Mouse (Mus musculus) heart, postnatal 0 days (tissue): ENCODE measurements around the gene Zranb2. TPM values are rescaled to one million over a fixed set of nuclear protein-coding genes. Genes with fewer than 3 reads are reported as not detected.

Source experiments
- ATAC-seq: fragments of 200-750 bp; cut with Nextera tagmentation; 2 replicates; pipeline ENCODE4 v1.8.0; 2017; ENCODE audit warnings: low read depth, moderate number of reproducible peaks, moderate library complexity; ENCODE audit not compliant: insufficient read depth
- DNase-seq: peaks from one replicate; pipeline ENCODE4 v3.0.0-alpha.2; 2016; ENCODE audit warnings: low spot score
- H3K27ac ChIP-seq: fragments of 300-500 bp; sonication (generic); 2 replicates; pipeline ENCODE4 v1.5.1; 2014; ENCODE audit warnings: low read depth, mild to moderate bottlenecking
- H3K27me3 ChIP-seq: fragments of 300-500 bp; sonication (generic); 2 replicates; pipeline ENCODE4 v1.6.1; 2014; ENCODE audit warnings: low read length, mixed read lengths; ENCODE audit not compliant: control insufficient read depth, insufficient read depth
- H3K36me3 ChIP-seq: fragments of 300-500 bp; sonication (generic); replicated peaks from 2 replicates; pipeline ENCODE4 v1.6.1; 2014; ENCODE audit warnings: low read length, mixed read lengths; ENCODE audit not compliant: control insufficient read depth, insufficient read depth
- H3K4me1 ChIP-seq: fragments of 300-500 bp; sonication (generic); 2 replicates; pipeline ENCODE4 v1.6.1; 2014; ENCODE audit warnings: antibody characterized with exemption; ENCODE audit not compliant: control insufficient read depth, insufficient read depth
- H3K4me2 ChIP-seq: fragments of 300-500 bp; sonication (generic); 2 replicates; pipeline ENCODE4 v1.6.1; 2014; ENCODE audit warnings: low read depth, mild to moderate bottlenecking, low read length, moderate library complexity
- H3K4me3 ChIP-seq: fragments of 300-500 bp; sonication (generic); 2 replicates; pipeline ENCODE4 v1.5.1; 2014; ENCODE audit warnings: low read depth, low read length
- H3K9ac ChIP-seq: fragments of 300-500 bp; sonication (generic); replicated peaks from 2 replicates; pipeline ENCODE4 v1.6.1; 2014; ENCODE audit warnings: low read depth, low read length, mixed read lengths
- H3K9me3 ChIP-seq: fragments of 300-500 bp; sonication (generic); replicated peaks from 2 replicates; pipeline ENCODE4 v1.6.1; 2016; ENCODE audit warnings: low read length; ENCODE audit not compliant: control insufficient read depth
- CTCF ChIP-seq: IDR thresholded peaks from 2 replicates; pipeline ENCODE4 v1.5.1; 2016; ENCODE audit warnings: antibody characterized with exemption, control low read depth, low read depth
- EP300 ChIP-seq: IDR thresholded peaks from 2 replicates; pipeline ENCODE4 v1.6.1; 2016; ENCODE audit warnings: antibody characterized with exemption, low read depth
- WGBS: fragments of 180-500 bp; shearing (Covaris S2); extraction: QIAGEN DNeasy Blood & Tissue Kit; methylation state at CpG from one replicate; pipeline ENCODE4 v1.1.7; 2014; 5-methylcytosine and 5-hydroxymethylcytosine counted together
- polyA plus RNA-seq: library from polyadenylated mRNA; unstranded; fragments of >200 nt; fragmentation: Nextera tagmentation; extraction: Ambion mirVana; gene quantifications from 2 replicates; pipeline ENCODE4 v1.2.1, GENCODE M21; 2015
- total RNA-seq: library from RNA; depleted of rRNA; stranded (reverse); fragments of >200 nt; gene quantifications from 2 replicates; pipeline ENCODE4 v1.2.3, GENCODE M21; 2014; ENCODE audit warnings: low replicate concordance

Zranb2 gene
- total and polyA plus RNA-seq, 2 experiments from 2014 or later: 20.9 to 47.5 TPM

- DNase-seq: no peak
- Histone ChIP-seq H3K27me3 (no peaks in the 10 kb centered on the region), H3K9me3 (no peaks in the 10 kb centered on the region), H3K4me2 (no peak overlapping the region), H3K4me3 (no peak overlapping the region), H3K36me3 (no peaks in the 10 kb centered on the region), H3K9ac (no peak overlapping the region), H3K27ac (no peak overlapping the region), H3K4me1 (peaks cover 14% of the 10 kb centered on the region; the same call in 1 of the 2 replicates)
- TF ChIP-seq EP300: no peak
- TF ChIP-seq CTCF: no peak
- ATAC-seq: no peak
- 5% methylated on average over 2 of the region's 2 CpGs for WGBS
Observed at GRCm38 (mm10) chr3:157517992-157518391, 16.0 kb upstream of the Zranb2 start.

GRCm38 (mm10) chr3:157520433-157520832, 13.5 kb upstream of the Zranb2 start:
- no peak overlapping the region for H3K27ac ChIP-seq
- DNase-seq: peak; percentile 50
- WGBS: 0% methylated on average over 1 of the region's 1 CpGs

GRCm38 (mm10) chr3:157523834-157524233, 10.1 kb upstream of the Zranb2 start:
- no peak for TF ChIP-seq EP300
- no peak for TF ChIP-seq CTCF
- Histone ChIP-seq H3K36me3 (no peaks in the 10 kb centered on the region), H3K27ac (no peak overlapping the region), H3K27me3 (peaks cover 14% of the 10 kb centered on the region; the same call in 1 of the 2 replicates), H3K4me1 (no peaks in the 10 kb centered on the region), H3K4me2 (no peak overlapping the region), H3K9me3 (no peaks in the 10 kb centered on the region), H3K9ac (no peak overlapping the region), H3K4me3 (no peak overlapping the region)
- 24% methylated on average over 1 of the region's 1 CpGs for WGBS
- DNase-seq (no peak), ATAC-seq (no peak)

More at GRCm38 (mm10) chr3:157520433-157520832, 13.5 kb upstream of the Zranb2 start:
- Histone ChIP-seq H3K9ac (no peak overlapping the region), H3K4me1 (peaks cover 14% of the 10 kb centered on the region; the same call in 1 of the 2 replicates), H3K27me3 (no peaks in the 10 kb centered on the region), H3K36me3 (no peaks in the 10 kb centered on the region), H3K4me2 (no peak overlapping the region), H3K4me3 (no peak overlapping the region), H3K9me3 (no peaks in the 10 kb centered on the region)
- TF ChIP-seq EP300 (no peak), CTCF (peak; percentile 81)
- ATAC-seq: 0 out of 2 replicates have a peak, but pooled peaks have one; percentile 58

- Histone ChIP-seq H3K27me3 (peaks cover 51% of the 10 kb centered on the region), H3K4me2 (no peak overlapping the region), H3K9ac (no peak overlapping the region), H3K4me3 (no peak overlapping the region), H3K27ac (no peak overlapping the region), H3K36me3 (peaks cover 4% of the 10 kb centered on the region; the same call in 1 of the 2 replicates), H3K4me1 (peaks cover 3% of the 10 kb centered on the region; the same call in 1 of the 2 replicates), H3K9me3 (peaks cover 4% of the 10 kb centered on the region)
- TF ChIP-seq EP300 (no peak), CTCF (no peak)
- DNase-seq: no peak
- ATAC-seq: no peak
- WGBS: 66% methylated on average over 2 of the region's 2 CpGs
Observed at GRCm38 (mm10) chr3:157531585-157531984, 2.4 kb upstream of the Zranb2 start.

- H3K9me3 ChIP-seq: peaks cover 4% of the 10 kb centered on the region
- peaks cover 27% of the 10 kb centered on the region for H3K27me3 ChIP-seq
- H3K27ac ChIP-seq: peak overlapping the region; percentile 94
- peaks cover 3% of the 10 kb centered on the region; the same call in 1 of the 2 replicates for H3K4me1 ChIP-seq
- H3K9ac ChIP-seq: peak overlapping the region; percentile 79
- peak overlapping the region; percentile 67 for H3K4me2 ChIP-seq
- H3K36me3 ChIP-seq: peaks cover 30% of the 10 kb centered on the region
- WGBS: 3% methylated on average over 15 of the region's 15 CpGs
- ATAC-seq: 0 out of 2 replicates have a peak, but pooled peaks have one; percentile 17
- TF ChIP-seq EP300 (no peak; the same call in 1 of the 2 replicates), CTCF (no peak)
- peak overlapping the region; percentile 80 for H3K4me3 ChIP-seq
- peak; percentile 13 for DNase-seq
Observed at GRCm38 (mm10) chr3:157534786-157535415, 941 bp downstream of the Zranb2 start.
